ENCODE assay signal across 8 mouse cellular contexts in genomic region chr4:8005155-8005554, GRCm38 (mm10).
A peak's percentile ranks its signal among the peaks of the same experiment; 100 is the strongest.
DNase-seq lines count a peak whose midpoint lies in the region; ATAC-seq and TF ChIP-seq lines count a peak whose summit lies in the region.

No protein-coding gene starts in this region.

- H3K9ac ChIP-seq in kidney, embryonic 14.5 days (ENCODE audit: low read depth, low read length): no peak overlapping the region
- H3K9ac ChIP-seq in MEL (ENCODE audit: control insufficient read depth, low read depth, low read length, poor library complexity, severe bottlenecking): no peak overlapping the region
- H3K9ac ChIP-seq in hindbrain, embryonic 14.5 days: no peak overlapping the region
- no peak overlapping the region for H3K9ac ChIP-seq in neural tube, embryonic 14.5 days (replicated peaks; ENCODE audit: low read depth, low read length)

- TF ChIP-seq EP300 in MEL (IDR thresholded peaks at IDR 0.05; ENCODE audit: low read depth in 1 of 2, low read length in 2 of 2): no peak

- no peaks in the 10 kb centered on the region for H3K4me1 ChIP-seq in kidney, embryonic 14.5 days (ENCODE audit: control insufficient read depth, insufficient read depth, low read length)
- H3K4me1 ChIP-seq in MEL (ENCODE audit: control insufficient read depth in 1 of 2, insufficient read depth in 2 of 2, low read length in 2 of 2): no peaks in the 10 kb centered on the region
- H3K4me1 ChIP-seq in hindbrain, embryonic 14.5 days (replicated peaks; ENCODE audit: control insufficient read depth, insufficient read depth, low read length): no peaks in the 10 kb centered on the region
- no peaks in the 10 kb centered on the region for H3K4me1 ChIP-seq in neural tube, embryonic 14.5 days (ENCODE audit: control insufficient read depth, insufficient read depth, low read length)

- WGBS in kidney, embryonic 14.5 days: 19% methylated on average over 1 of the region's 1 CpGs
- WGBS in hindbrain, embryonic 14.5 days: 13% methylated on average over 1 of the region's 1 CpGs
- WGBS in neural tube, embryonic 14.5 days: 33% methylated on average over 1 of the region's 1 CpGs

- no peaks in the 10 kb centered on the region for H3K79me2 ChIP-seq in MEL (ENCODE audit: control insufficient read depth, insufficient read depth, low read length, poor library complexity)

- no peaks in the 10 kb centered on the region for H3K27me3 ChIP-seq in kidney, embryonic 14.5 days (ENCODE audit: control insufficient read depth, insufficient read depth, low read length)
- no peaks in the 10 kb centered on the region for H3K27me3 ChIP-seq in MEL (ENCODE audit: control insufficient read depth in 1 of 2, insufficient read depth in 2 of 2, low read length in 2 of 2)
- H3K27me3 ChIP-seq in hindbrain, embryonic 14.5 days (ENCODE audit: control insufficient read depth, insufficient read depth, low read length): no peaks in the 10 kb centered on the region
- no peaks in the 10 kb centered on the region for H3K27me3 ChIP-seq in neural tube, embryonic 14.5 days (ENCODE audit: control insufficient read depth, insufficient read depth, low read length)

- peak; percentile 47 for DNase-seq in kidney, adult 9 months
- peak; percentile 55 for DNase-seq in MEL (ENCODE audit: low read depth, low spot score)
- DNase-seq in cerebellum, postnatal 36 days: peak; percentile 2 to 28
- DNase-seq in hindbrain, embryonic 14.5 days (ENCODE audit: low spot score): peak; percentile 75
- peak; percentile 53 to 67 for DNase-seq in left cerebral cortex, postnatal 25 days (ENCODE audit: low spot score in 2 of 2)
- no peak for DNase-seq in ovary, postnatal 36 days (ENCODE audit: low spot score)

- no peak for TF ChIP-seq POLR2A in MEL (IDR thresholded peaks at IDR 0.05; ENCODE audit: control insufficient read depth in 1 of 2, insufficient read depth in 1 of 2, low read depth in 1 of 2, low read length in 2 of 2, poor library complexity in 1 of 2)

- H3K9me3 ChIP-seq in kidney, embryonic 14.5 days (ENCODE audit: control insufficient read depth, low read length): no peaks in the 10 kb centered on the region
- H3K9me3 ChIP-seq in MEL (replicated peaks; ENCODE audit: insufficient read depth, low read length): no peaks in the 10 kb centered on the region
- no peaks in the 10 kb centered on the region for H3K9me3 ChIP-seq in hindbrain, embryonic 14.5 days (ENCODE audit: control insufficient read depth, low read length)
- no peaks in the 10 kb centered on the region; the same call in 1 of the 2 replicates for H3K9me3 ChIP-seq in neural tube, embryonic 14.5 days (ENCODE audit: control insufficient read depth, low read length)

- TF ChIP-seq RAD21 in MEL (IDR thresholded peaks at IDR 0.05; ENCODE audit: low read depth, low read length): peak; percentile 58

- ATAC-seq in kidney, embryonic 14.5 days (ENCODE audit: low FRiP score, low TSS enrichment): no peak
- ATAC-seq in hindbrain, embryonic 14.5 days (ENCODE audit: low FRiP score): peak; percentile 68
- peak; percentile 71 for ATAC-seq in neural tube, embryonic 14.5 days (ENCODE audit: low read depth)

- no peak overlapping the region for H3K27ac ChIP-seq in kidney, embryonic 14.5 days (ENCODE audit: low read depth, low read length)
- H3K27ac ChIP-seq in MEL (ENCODE audit: control insufficient read depth, low read depth, low read length): no peak overlapping the region
- no peak overlapping the region for H3K27ac ChIP-seq in hindbrain, embryonic 14.5 days
- no peak overlapping the region for H3K27ac ChIP-seq in neural tube, embryonic 14.5 days (ENCODE audit: low read depth, low read length)

- intact Hi-C loops in left cerebral cortex, postnatal 25 days (cut with DNase I): loop anchor here (5.0 kb wide), 1 partner anchor 1443 kb away; no protein-coding TSS in a partner anchor

- H3K36me3 ChIP-seq in kidney, embryonic 14.5 days (ENCODE audit: control insufficient read depth, insufficient read depth, low read length): no peaks in the 10 kb centered on the region
- H3K36me3 ChIP-seq in MEL (ENCODE audit: control insufficient read depth in 1 of 2, insufficient read depth in 2 of 2, low read length in 2 of 2): no peaks in the 10 kb centered on the region
- no peaks in the 10 kb centered on the region for H3K36me3 ChIP-seq in hindbrain, embryonic 14.5 days (replicated peaks; ENCODE audit: control insufficient read depth, insufficient read depth)
- no peaks in the 10 kb centered on the region for H3K36me3 ChIP-seq in neural tube, embryonic 14.5 days (ENCODE audit: control insufficient read depth, insufficient read depth, low read length)

- peak; percentile 51 to 78 (median 74) for TF ChIP-seq CTCF in MEL (IDR thresholded peaks at IDR 0.05 in 2 of 3, conservative IDR thresholded peaks at IDR 0.05 in 1 of 3; ENCODE audit: control insufficient read depth in 1 of 3, insufficient read depth in 1 of 3, low read depth in 2 of 3, low read length in 3 of 3, poor library complexity in 1 of 3, severe bottlenecking in 1 of 3)

- no peak overlapping the region for H3K4me2 ChIP-seq in kidney, embryonic 14.5 days (replicated peaks; ENCODE audit: low read depth, low read length)
- H3K4me2 ChIP-seq in hindbrain, embryonic 14.5 days (replicated peaks): no peak overlapping the region
- no peak overlapping the region for H3K4me2 ChIP-seq in neural tube, embryonic 14.5 days (ENCODE audit: low read depth, low read length)

- no peak overlapping the region for H3K4me3 ChIP-seq in kidney, embryonic 14.5 days (ENCODE audit: low read length)
- H3K4me3 ChIP-seq in MEL (ENCODE audit: control insufficient read depth in 1 of 2, insufficient read depth in 1 of 2, low read depth in 2 of 2, low read length in 2 of 2): no peak overlapping the region
- no peak overlapping the region for H3K4me3 ChIP-seq in hindbrain, embryonic 14.5 days (replicated peaks; ENCODE audit: low read length)
- H3K4me3 ChIP-seq in neural tube, embryonic 14.5 days (ENCODE audit: low read depth, low read length): no peak overlapping the region

TF ChIP-seq in MEL, 35 proteins besides CTCF, POLR2A, EP300 and RAD21:
- TF ChIP-seq NRF1 (IDR thresholded peaks at IDR 0.05; ENCODE audit: insufficient read depth, low read depth, low read length, poor library complexity, severe bottlenecking) (no peak), MAFK (IDR thresholded peaks at IDR 0.05; ENCODE audit: borderline replicate concordance, low read depth, low read length) (no peak), USF1 (IDR thresholded peaks at IDR 0.05; ENCODE audit: low read depth, low read length) (no peak), SMC3 (IDR thresholded peaks at IDR 0.05; ENCODE audit: low read depth, low read length) (peak; percentile 80), POLR2AphosphoS2 (IDR thresholded peaks at IDR 0.05; ENCODE audit: low read length) (no peak), ETS1 (IDR thresholded peaks at IDR 0.05; ENCODE audit: low read depth, low read length) (no peak), HCFC1 (IDR thresholded peaks at IDR 0.05; ENCODE audit: low read depth, low read length) (no peak), USF2 (IDR thresholded peaks at IDR 0.05; ENCODE audit: borderline replicate concordance in 1 of 2, insufficient read depth in 1 of 2, low read depth in 1 of 2, low read length in 2 of 2) (no peak), MYB (IDR thresholded peaks at IDR 0.05; ENCODE audit: low read depth, low read length) (no peak), ZMIZ1 (IDR thresholded peaks at IDR 0.05; ENCODE audit: low read depth, low read length) (no peak), GABPA (IDR thresholded peaks at IDR 0.05; ENCODE audit: low read depth, low read length) (no peak), ZC3H11A (IDR thresholded peaks at IDR 0.05; ENCODE audit: low read depth, low read length) (peak; percentile 51), POLR2AphosphoS5 (IDR thresholded peaks at IDR 0.05; ENCODE audit: borderline replicate concordance, low read depth, low read length) (no peak), TCF12 (IDR thresholded peaks at IDR 0.05; ENCODE audit: low read depth, low read length) (no peak), ZNF384 (IDR thresholded peaks at IDR 0.05; ENCODE audit: low read depth, low read length) (no peak), UBTF (IDR thresholded peaks at IDR 0.05; ENCODE audit: borderline replicate concordance, insufficient read depth, low read depth, low read length) (no peak)
